Mouse (Mus musculus) liver, embryonic 18 days (tissue): ENCODE measurements around the gene Gm28553. TPM values are rescaled to one million over a fixed set of nuclear protein-coding genes. Genes with fewer than 3 reads are reported as not detected.

Source experiments
- polyA plus RNA-seq: library from polyadenylated mRNA; depleted of rRNA; stranded (reverse); fragments of >200 nt; gene quantifications from 2 replicates; pipeline ENCODE4 v1.2.3, GENCODE M21; 2012; rRNA removed

Gene Gm28553
- polyA plus RNA-seq, result not detected in 2 replicates

DNA sequence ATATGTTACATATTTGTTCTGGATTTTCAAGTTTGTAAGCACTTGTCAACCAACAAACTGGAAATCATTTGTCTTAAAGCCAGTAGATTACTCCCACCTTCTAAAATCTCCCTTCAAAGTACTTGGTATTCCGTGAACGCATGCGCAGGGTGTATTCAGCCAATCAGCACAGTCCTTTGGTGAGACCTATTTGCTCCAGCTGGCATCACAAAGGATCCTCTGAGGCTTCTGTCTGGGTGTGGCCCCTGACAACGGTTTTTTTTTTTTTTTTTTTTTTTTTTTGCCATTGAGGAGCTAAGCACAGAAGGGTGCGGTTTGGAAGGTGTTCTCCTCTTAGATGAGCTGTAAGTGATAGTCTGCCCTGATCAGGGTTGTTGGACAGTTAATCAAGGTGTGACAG, at the start of gene Gm28553:
TSS of gene Gm28553 (plus strand) at position 301 of the 400 bp plus-strand sequence.

